Comparison of ENCODE assay signal across 8 mouse cellular contexts in genomic region chr12:12313437-12313836, GRCm38 (mm10). TPM values are rescaled to one million over a fixed set of nuclear protein-coding genes. Genes with fewer than 3 reads are reported as not detected.
DNase-seq lines count a peak whose midpoint lies in the region; ATAC-seq and TF ChIP-seq lines count a peak whose summit lies in the region.
"Had no signal": no experiment of that assay in that cellular context is flagged by ENCODE, and none has a peak within 500 bp of the region (broad histone marks: within the 10 kb centered on the region; RNA-seq: fewer than 3 reads in every experiment).

No protein-coding gene starts in this region.

- no peak overlapping the region for H3K9ac ChIP-seq in hindbrain, embryonic 13.5 days
- no peak overlapping the region for H3K9ac ChIP-seq in hindbrain, embryonic 16.5 days (ENCODE audit: low read depth, low read length)
- H3K9ac ChIP-seq: neural tube, embryonic 12.5 days had no signal

- no peaks in the 10 kb centered on the region for H3K9me3 ChIP-seq in hindbrain, embryonic 13.5 days
- no peaks in the 10 kb centered on the region for H3K9me3 ChIP-seq in hindbrain, embryonic 16.5 days (ENCODE audit: control insufficient read depth, low read length)
- H3K9me3 ChIP-seq: neural tube, embryonic 12.5 days had no signal

- H3K27ac ChIP-seq in hindbrain, embryonic 13.5 days: peak overlapping the region; percentile 30; the same call in 1 of the 2 replicates
- H3K27ac ChIP-seq in hindbrain, embryonic 16.5 days (ENCODE audit: low read depth, low read length): no peak overlapping the region
- H3K27ac ChIP-seq in testis, adult 2 months (ENCODE audit: control insufficient read depth, insufficient read depth, low read depth, low read length): no peak overlapping the region
- peak overlapping the region; percentile 4; the same call in 1 of the 2 replicates for H3K27ac ChIP-seq in cortical plate, adult 2 months (ENCODE audit: insufficient read depth, low read length)
- H3K27ac ChIP-seq: neural tube, embryonic 12.5 days had no signal

- DNase-seq in testis, postnatal 14 days (ENCODE audit: low spot score): no peak
- DNase-seq in adrenal gland, postnatal 25 days: no peak
- no peak for DNase-seq in gastrocnemius, postnatal 25 days

- 0 out of 2 replicates have a peak, but pooled peaks have one; percentile 18 for TF ChIP-seq CTCF in testis, adult 2 months (IDR thresholded peaks at IDR 0.05; ENCODE audit: control insufficient read depth, insufficient read depth, insufficient replicate concordance, low read depth, low read length)
- 0 out of 2 replicates have a peak, but pooled peaks have one; percentile 7 for TF ChIP-seq CTCF in cortical plate, adult 2 months (IDR thresholded peaks at IDR 0.05; ENCODE audit: extremely low read depth, insufficient read depth, low read length)

- ATAC-seq in hindbrain, embryonic 13.5 days (ENCODE audit: low FRiP score): no peak
- ATAC-seq in hindbrain, embryonic 16.5 days: no peak

- no peak overlapping the region for H3K4me2 ChIP-seq in hindbrain, embryonic 13.5 days
- H3K4me2 ChIP-seq in hindbrain, embryonic 16.5 days (ENCODE audit: low read length): no peak overlapping the region
- H3K4me2 ChIP-seq: neural tube, embryonic 12.5 days had no signal

- no peaks in the 10 kb centered on the region for H3K36me3 ChIP-seq in hindbrain, embryonic 13.5 days
- no peaks in the 10 kb centered on the region for H3K36me3 ChIP-seq in hindbrain, embryonic 16.5 days (ENCODE audit: control insufficient read depth, insufficient read depth, low read length)
- no peaks in the 10 kb centered on the region for H3K36me3 ChIP-seq in testis, adult 2 months (ENCODE audit: control insufficient read depth, insufficient read depth, low read length)
- H3K36me3 ChIP-seq: neural tube, embryonic 12.5 days had no signal

- H3K4me3 ChIP-seq in hindbrain, embryonic 13.5 days: no peak overlapping the region
- no peak overlapping the region for H3K4me3 ChIP-seq in hindbrain, embryonic 16.5 days (ENCODE audit: low read length)
- H3K4me3 ChIP-seq in testis, adult 2 months (ENCODE audit: control insufficient read depth, low read depth, low read length): no peak overlapping the region
- H3K4me3 ChIP-seq in cortical plate, adult 2 months (ENCODE audit: insufficient read depth, low read length): no peak overlapping the region
- H3K4me3 ChIP-seq: neural tube, embryonic 12.5 days had no signal

- H3K27me3 ChIP-seq in hindbrain, embryonic 13.5 days: no peaks in the 10 kb centered on the region
- H3K27me3 ChIP-seq in hindbrain, embryonic 16.5 days (replicated peaks; ENCODE audit: control insufficient read depth, insufficient read depth, low read length): no peaks in the 10 kb centered on the region
- H3K27me3 ChIP-seq in testis, adult 2 months (ENCODE audit: control insufficient read depth, insufficient read depth, low read length): no peaks in the 10 kb centered on the region
- H3K27me3 ChIP-seq: neural tube, embryonic 12.5 days had no signal

- H3K4me1 ChIP-seq in hindbrain, embryonic 13.5 days (replicated peaks): peaks cover 32% of the 10 kb centered on the region
- peaks cover 26% of the 10 kb centered on the region for H3K4me1 ChIP-seq in hindbrain, embryonic 16.5 days (ENCODE audit: control insufficient read depth, insufficient read depth, low read depth, low read length)
- no peaks in the 10 kb centered on the region for H3K4me1 ChIP-seq in testis, adult 2 months (ENCODE audit: control insufficient read depth, insufficient read depth, low read length)
- peaks cover 26% of the 10 kb centered on the region for H3K4me1 ChIP-seq in cortical plate, adult 2 months (ENCODE audit: control insufficient read depth, insufficient read depth, low read length)

- no peak for TF ChIP-seq POLR2A in testis, adult 2 months (IDR thresholded peaks at IDR 0.05; ENCODE audit: control insufficient read depth, low read depth, low read length)
- no peak for TF ChIP-seq POLR2A in cortical plate, adult 2 months (IDR thresholded peaks at IDR 0.05; ENCODE audit: extremely low read depth, insufficient read depth, low read length)

RNA-seq across cellular contexts. Expression of gene Fam49a, which starts 51.5 kb away (rescaled TPM):
- polyA plus RNA-seq in hindbrain, embryonic 13.5 days (2015; fragmentation: Nextera tagmentation; extraction: Ambion mirVana): 30.9 and 31.1 TPM in 2 replicates
- polyA plus RNA-seq in hindbrain, embryonic 16.5 days (2015; fragmentation: Nextera tagmentation; extraction: Ambion mirVana): 61.9 and 65.1 TPM in 2 replicates
- 0.38 TPM in 2 replicates for polyA plus RNA-seq in testis, adult 2 months (2012; rRNA removed)
- polyA plus RNA-seq in cortical plate, adult 2 months (2012; rRNA removed): 78.7 and 78.9 TPM in 2 replicates
- 20.5 and 21.6 TPM in 2 replicates for total RNA-seq in adrenal gland, postnatal 25 days (2021)
- 1 to 10 TPM; 4.6 to 6.5 TPM for total RNA-seq in gastrocnemius, postnatal 25 days (2021)

Comparison
In these comparisons a context has a peak if more than half of its experiments do, and no peak if none do; other contexts are left out.
1. H3K27ac ChIP-seq: peak in hindbrain, embryonic 13.5 days (single experiment) and cortical plate, adult 2 months (single experiment); none in hindbrain, embryonic 16.5 days (single experiment) and testis, adult 2 months (single experiment).
2. RNA of gene Fam49a, which starts 51.5 kb away (polyA plus RNA-seq): 78.7 to 78.9 TPM in cortical plate, adult 2 months, 61.9 to 65.1 TPM in hindbrain, embryonic 16.5 days and 30.9 to 31.1 TPM in hindbrain, embryonic 13.5 days; 0.38 TPM in testis, adult 2 months; every median in the first group is over 10 times any median in the second.